Mouse (Mus musculus): Measurements from ENCODE around the gene Endov.

- TF ChIP-seq GATA1 (IDR thresholded peaks at IDR 0.05; ENCODE audit: borderline replicate concordance, low read length), result no peak
- no peak for TF ChIP-seq FLI1 (IDR thresholded peaks at IDR 0.05; ENCODE audit: low read length)
These were observed 31.6 kb downstream of the Endov start for GRCm38 (mm10) chr11:119522779-119523178.
